Mouse (Mus musculus) kidney, embryonic 15.5 days (tissue): ENCODE measurements at regions not wholly inside any gene's neighbourhood (a gene's known extent, or its start where the extent isn't known, plus 50 kb on each side); places are given as distances from the start of the nearest gene placed in this dataset.
A peak's percentile ranks its signal among the peaks of the same experiment; 100 is the strongest.

ENCODE experiments used
- ATAC-seq: fragments of 200-750 bp; cut with Nextera tagmentation; replicated peaks from 2 replicates; pipeline ENCODE4 v1.8.0; 2017; ENCODE audit warnings: moderate TSS enrichment; ENCODE audit not compliant: low FRiP score
- H3K27ac ChIP-seq: fragments of 300-500 bp; sonication (generic); 2 replicates; pipeline ENCODE4 v1.5.1; 2015; ENCODE audit warnings: mild to moderate bottlenecking, inconsistent platforms
- H3K27me3 ChIP-seq: fragments of 300-500 bp; sonication (generic); 2 replicates; pipeline ENCODE4 v1.6.1; 2015; ENCODE audit warnings: inconsistent platforms
- H3K36me3 ChIP-seq: fragments of 300-500 bp; sonication (generic); 2 replicates; pipeline ENCODE4 v1.6.1; 2015; ENCODE audit warnings: inconsistent platforms
- H3K4me1 ChIP-seq: fragments of 300-500 bp; sonication (generic); 2 replicates; pipeline ENCODE4 v1.6.1; 2015; ENCODE audit warnings: inconsistent platforms
- H3K4me2 ChIP-seq: fragments of 300-500 bp; sonication (generic); 2 replicates; pipeline ENCODE4 v1.6.1; 2015; ENCODE audit warnings: moderate library complexity, mild to moderate bottlenecking, inconsistent platforms
- H3K4me3 ChIP-seq: fragments of 300-500 bp; sonication (generic); replicated peaks from 2 replicates; pipeline ENCODE4 v1.5.1; 2015; ENCODE audit warnings: mild to moderate bottlenecking, inconsistent platforms
- H3K9ac ChIP-seq: fragments of 300-500 bp; sonication (generic); 2 replicates; pipeline ENCODE4 v1.6.1; 2015; ENCODE audit warnings: mild to moderate bottlenecking, inconsistent platforms
- H3K9me3 ChIP-seq: fragments of 300-500 bp; sonication (generic); replicated peaks from 2 replicates; pipeline ENCODE4 v1.6.1; 2016; ENCODE audit warnings: inconsistent platforms
- WGBS: fragments of 180-500 bp; shearing (Covaris S2); methylation state at CpG from one replicate; pipeline ENCODE4 v1.1.7; 2015; ENCODE audit warnings: mixed read lengths; 5-methylcytosine and 5-hydroxymethylcytosine counted together

- Histone ChIP-seq H3K27ac (no peak overlapping the region), H3K4me3 (no peak overlapping the region), H3K9me3 (peaks cover 14% of the 10 kb centered on the region; the same call in 1 of the 2 replicates), H3K4me2 (no peak overlapping the region), H3K9ac (no peak overlapping the region), H3K4me1 (no peaks in the 10 kb centered on the region), H3K36me3 (no peaks in the 10 kb centered on the region), H3K27me3 (no peaks in the 10 kb centered on the region)
- 90% methylated on average over 2 of the region's 2 CpGs for WGBS
- no peak for ATAC-seq
These were observed 55.3 kb upstream of the Spaca1 start for GRCm38 (mm10) chr4:34105251-34105650.

- no peak overlapping the region for H3K27ac ChIP-seq
- ATAC-seq, result peak; percentile 79
- H3K27me3 ChIP-seq, result no peaks in the 10 kb centered on the region
- no peaks in the 10 kb centered on the region for H3K9me3 ChIP-seq
- no peak overlapping the region for H3K9ac ChIP-seq
- H3K4me3 ChIP-seq, result no peak overlapping the region
- 16% methylated on average over 6 of the region's 6 CpGs for WGBS
- 0 out of 2 replicates have a peak, but pooled peaks cover 4% of the 10 kb centered on the region for H3K4me1 ChIP-seq
- no peak overlapping the region for H3K4me2 ChIP-seq
- no peaks in the 10 kb centered on the region for H3K36me3 ChIP-seq
These were observed 64.3 kb upstream of the Spaca1 start for GRCm38 (mm10) chr4:34114323-34114722.

- no peak overlapping the region for H3K4me3 ChIP-seq
- ATAC-seq, result no peak
- H3K27me3 ChIP-seq, result no peaks in the 10 kb centered on the region
- H3K9ac ChIP-seq, result no peak overlapping the region
- H3K36me3 ChIP-seq, result no peaks in the 10 kb centered on the region
- no peak overlapping the region for H3K4me2 ChIP-seq
- no peak overlapping the region for H3K27ac ChIP-seq
- 62% methylated on average over 1 of the region's 1 CpGs for WGBS
- H3K4me1 ChIP-seq, result 0 out of 2 replicates have a peak, but pooled peaks cover 4% of the 10 kb centered on the region
- no peaks in the 10 kb centered on the region for H3K9me3 ChIP-seq
These were observed 67.1 kb upstream of the Spaca1 start for GRCm38 (mm10) chr4:34117086-34117485.

GRCm38 (mm10) chr4:34122959-34123520, 73.0 kb upstream of the Spaca1 start:
- Histone ChIP-seq H3K4me2 (no peak overlapping the region), H3K27me3 (no peaks in the 10 kb centered on the region), H3K36me3 (no peaks in the 10 kb centered on the region), H3K9ac (no peak overlapping the region), H3K4me1 (no peaks in the 10 kb centered on the region), H3K9me3 (no peaks in the 10 kb centered on the region), H3K4me3 (no peak overlapping the region), H3K27ac (no peak overlapping the region)
- no peak for ATAC-seq
- WGBS, result 78% methylated on average over 9 of the region's 9 CpGs

DNA sequence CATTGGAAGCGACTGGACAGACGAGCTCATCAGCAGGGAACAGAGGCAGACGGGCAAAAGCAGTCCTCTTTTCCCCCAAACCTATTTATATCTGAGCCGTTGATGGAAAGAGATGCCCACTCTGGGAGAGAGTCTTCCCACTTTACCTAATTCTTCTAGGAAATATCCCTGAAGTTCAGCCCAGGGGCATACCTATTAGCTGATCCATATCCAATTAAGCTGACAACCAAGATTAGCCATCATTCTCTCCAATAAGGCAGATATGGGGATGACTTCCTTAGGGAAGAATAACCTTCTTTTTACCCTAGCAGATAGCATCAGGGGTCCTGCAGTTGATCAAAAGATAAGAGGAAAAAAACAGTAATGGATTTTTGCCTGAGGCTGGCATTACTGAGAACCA, 78.2 kb upstream of the Spaca1 start:
- H3K27me3 ChIP-seq, result no peaks in the 10 kb centered on the region
- no peaks in the 10 kb centered on the region for H3K36me3 ChIP-seq
- H3K27ac ChIP-seq, result no peak overlapping the region
- ATAC-seq, result no peak
- no peak overlapping the region for H3K4me2 ChIP-seq
- no peak overlapping the region for H3K4me3 ChIP-seq
- no peak overlapping the region for H3K9ac ChIP-seq
- WGBS, result 74% methylated on average over 4 of the region's 4 CpGs
- H3K4me1 ChIP-seq, result no peaks in the 10 kb centered on the region
- no peaks in the 10 kb centered on the region for H3K9me3 ChIP-seq

GRCm38 (mm10) chr4:34146133-34146867, 96.3 kb upstream of the Spaca1 start:
- Histone ChIP-seq H3K27me3 (no peaks in the 10 kb centered on the region), H3K9me3 (no peaks in the 10 kb centered on the region), H3K27ac (no peak overlapping the region), H3K4me3 (no peak overlapping the region), H3K4me2 (no peak overlapping the region), H3K4me1 (no peaks in the 10 kb centered on the region), H3K9ac (no peak overlapping the region), H3K36me3 (no peaks in the 10 kb centered on the region)
- 90% methylated on average over 2 of the region's 2 CpGs for WGBS
- no peak for ATAC-seq

- no peaks in the 10 kb centered on the region for H3K4me1 ChIP-seq
- no peak overlapping the region for H3K4me3 ChIP-seq
- H3K36me3 ChIP-seq, result no peaks in the 10 kb centered on the region
- H3K27me3 ChIP-seq, result no peaks in the 10 kb centered on the region
- no peaks in the 10 kb centered on the region for H3K9me3 ChIP-seq
- 67% methylated on average over 5 of the region's 5 CpGs for WGBS
- no peak overlapping the region for H3K27ac ChIP-seq
- no peak overlapping the region for H3K4me2 ChIP-seq
- no peak for ATAC-seq
- no peak overlapping the region for H3K9ac ChIP-seq
These were observed 99.2 kb upstream of the Spaca1 start for GRCm38 (mm10) chr4:34148956-34149739.

DNA sequence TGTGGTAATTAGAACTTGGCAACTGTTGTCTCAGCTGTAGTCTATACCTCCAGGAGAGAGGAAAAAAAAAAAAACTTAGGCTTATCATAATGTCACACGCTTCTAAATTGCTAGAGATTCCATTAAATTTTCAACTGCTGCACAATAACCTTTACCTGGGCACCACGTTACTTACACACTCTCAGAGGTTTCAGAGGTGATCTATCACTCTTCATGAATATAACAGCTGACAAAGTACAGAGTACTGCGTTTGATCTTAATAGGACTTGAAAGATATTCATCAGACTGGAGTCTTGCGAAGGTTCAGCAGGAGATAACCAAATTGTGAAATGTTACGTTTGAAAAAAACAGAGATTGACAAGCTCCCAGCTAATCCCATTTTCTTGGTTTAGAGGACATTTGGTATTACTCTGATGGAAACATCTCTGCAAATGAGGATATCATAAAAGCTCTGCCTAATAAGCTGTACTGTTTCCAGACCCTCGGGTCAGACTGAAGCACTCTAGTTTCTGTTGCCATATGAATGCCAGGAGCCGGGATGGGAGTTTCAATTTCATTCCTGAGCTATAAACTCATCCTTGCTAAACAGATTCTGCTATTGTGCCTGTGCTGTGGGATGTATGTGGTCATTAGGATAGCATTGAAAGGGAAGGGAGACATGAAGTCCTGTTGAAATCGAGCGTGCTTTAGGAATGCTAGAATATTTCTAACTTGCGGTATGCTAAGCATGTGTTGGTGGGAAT, 101.8 kb upstream of the Spaca1 start:
- no peak for ATAC-seq
- Histone ChIP-seq H3K27me3 (no peaks in the 10 kb centered on the region), H3K9ac (no peak overlapping the region), H3K27ac (no peak overlapping the region), H3K4me2 (no peak overlapping the region), H3K4me1 (no peaks in the 10 kb centered on the region), H3K36me3 (no peaks in the 10 kb centered on the region), H3K4me3 (no peak overlapping the region), H3K9me3 (no peaks in the 10 kb centered on the region)
- WGBS, result 65% methylated on average over 10 of the region's 10 CpGs

GRCm38 (mm10) chr4:34155501-34155900, 105.5 kb upstream of the Spaca1 start:
- Histone ChIP-seq H3K4me3 (no peak overlapping the region), H3K27ac (no peak overlapping the region), H3K9me3 (no peaks in the 10 kb centered on the region), H3K9ac (no peak overlapping the region), H3K36me3 (no peaks in the 10 kb centered on the region), H3K27me3 (no peaks in the 10 kb centered on the region), H3K4me2 (no peak overlapping the region), H3K4me1 (no peaks in the 10 kb centered on the region)
- ATAC-seq, result no peak
- 84% methylated on average over 6 of the region's 6 CpGs for WGBS

DNA sequence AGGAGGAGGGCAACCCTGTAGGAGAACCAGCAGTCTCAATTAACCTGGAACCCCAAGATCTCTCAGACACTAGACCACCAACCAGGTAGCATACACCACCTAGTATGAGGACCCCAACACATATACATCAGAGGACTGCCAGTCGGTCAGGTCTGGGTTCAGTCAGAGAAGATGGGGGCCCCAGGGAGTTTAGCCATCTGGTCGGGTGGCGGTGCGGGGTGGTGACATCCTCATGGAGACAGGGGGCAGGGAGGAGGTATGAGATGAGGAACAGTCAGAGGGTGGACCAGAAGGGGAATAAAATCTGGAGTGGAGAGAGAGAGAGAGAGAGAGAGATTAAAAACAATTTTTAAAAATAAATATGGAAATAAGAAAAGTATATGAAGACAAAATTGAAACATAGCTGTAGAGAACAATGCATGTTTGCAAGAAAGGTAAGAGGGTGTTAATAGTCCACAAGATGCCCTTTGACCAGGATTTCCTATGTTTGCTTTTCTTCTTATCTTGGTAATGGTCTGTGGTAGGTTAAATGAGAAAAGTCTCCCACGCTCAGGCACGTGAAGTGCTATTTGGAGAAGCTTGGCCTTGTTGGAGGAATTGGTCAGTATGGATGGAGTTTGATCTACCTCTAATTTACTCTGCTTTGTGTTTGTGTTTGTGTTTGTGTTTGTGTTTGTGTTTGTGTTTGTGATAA, 108.0 kb upstream of the Spaca1 start:
- WGBS, result 82% methylated on average over 6 of the region's 6 CpGs
- Histone ChIP-seq H3K27me3 (no peaks in the 10 kb centered on the region), H3K9me3 (no peaks in the 10 kb centered on the region), H3K36me3 (no peaks in the 10 kb centered on the region), H3K9ac (no peak overlapping the region), H3K4me1 (no peaks in the 10 kb centered on the region), H3K4me2 (no peak overlapping the region), H3K27ac (no peak overlapping the region), H3K4me3 (no peak overlapping the region)
- ATAC-seq, result no peak

DNA sequence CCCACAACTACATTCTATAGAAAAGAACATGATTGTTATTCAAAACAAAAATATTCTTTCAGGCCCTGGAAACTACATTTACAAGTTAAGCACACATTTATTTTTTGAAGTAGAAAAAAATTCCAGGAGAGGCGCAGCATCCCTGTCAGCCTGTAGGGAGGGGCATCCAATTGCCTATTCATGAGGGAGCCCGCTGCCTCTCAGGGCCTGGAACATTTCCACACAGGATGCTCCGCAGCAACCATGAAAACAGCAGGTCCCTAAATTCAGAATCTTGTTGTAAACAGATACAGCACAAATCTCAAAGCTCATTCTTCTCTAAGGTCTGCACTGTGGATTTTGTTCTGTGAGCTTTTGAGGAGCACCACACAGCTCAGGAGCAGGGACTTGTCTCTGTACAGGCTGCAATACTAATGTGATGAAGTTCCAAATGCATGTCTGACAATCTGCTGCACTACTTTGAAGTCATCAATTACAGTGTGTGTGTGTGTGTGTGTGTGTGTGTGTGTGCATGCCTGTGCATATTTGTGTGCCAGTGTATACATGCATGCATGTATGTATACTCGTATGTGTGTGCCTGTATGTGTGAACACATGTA, 121.4 kb upstream of the Spaca1 start:
- no peaks in the 10 kb centered on the region for H3K27me3 ChIP-seq
- H3K4me3 ChIP-seq, result no peak overlapping the region
- no peaks in the 10 kb centered on the region for H3K36me3 ChIP-seq
- no peak overlapping the region for H3K9ac ChIP-seq
- H3K4me1 ChIP-seq, result no peaks in the 10 kb centered on the region
- no peaks in the 10 kb centered on the region for H3K9me3 ChIP-seq
- no peak overlapping the region for H3K4me2 ChIP-seq
- no peak overlapping the region for H3K27ac ChIP-seq
- ATAC-seq, result no peak
- WGBS, result 85% methylated on average over 4 of the region's 4 CpGs
